Mouse (Mus musculus) 3T3-L1 (cell line): ENCODE data around the gene Mrpl58.

Source experiments
- DNase-seq: peaks from one replicate; pipeline ENCODE4 v3.0.0-alpha.2; 2015; ENCODE audit warnings: low read depth, low spot score

Gene Mrpl58

GRCm38 (mm10) chr11:115403338-115404124 is at the start of gene Mrpl58:
Mrpl58 (plus strand) TSS chr11:115403752.
- DNase-seq: peak; percentile 87

GRCm38 (mm10) chr11:115354183-115354582 is 49.4 kb upstream of the Mrpl58 start:
- DNase-seq: peak; percentile 90

- DNase-seq: peak; percentile 89
Measured at GRCm38 (mm10) chr11:115358468-115358867, 45.1 kb upstream of the Mrpl58 start.

GRCm38 (mm10) chr11:115359293-115359692 is 44.3 kb upstream of the Mrpl58 start:
- peak; percentile 40 for DNase-seq

- peak; percentile 33 for DNase-seq
Measured at GRCm38 (mm10) chr11:115359726-115360125, 43.8 kb upstream of the Mrpl58 start.

GRCm38 (mm10) chr11:115364136-115364535 is 39.4 kb upstream of the Mrpl58 start:
- DNase-seq: no peak

GRCm38 (mm10) chr11:115366039-115366705 is 37.4 kb upstream of the Mrpl58 start:
- DNase-seq: peak; percentile 44

GRCm38 (mm10) chr11:115366706-115367394 is 36.7 kb upstream of the Mrpl58 start:
- no peak for DNase-seq

GRCm38 (mm10) chr11:115367395-115367944 is 36.1 kb upstream of the Mrpl58 start, which contains the start of gene Hid1:
Hid1 (minus strand) TSS chr11:115367756.
- no peak for DNase-seq

- DNase-seq: no peak
Measured at GRCm38 (mm10) chr11:115370368-115370767, 33.2 kb upstream of the Mrpl58 start.

- no peak for DNase-seq
Measured at GRCm38 (mm10) chr11:115371354-115371753, 32.2 kb upstream of the Mrpl58 start.

GRCm38 (mm10) chr11:115372015-115372414 is 31.5 kb upstream of the Mrpl58 start:
- DNase-seq: no peak

- peak; percentile 23 for DNase-seq
Measured at GRCm38 (mm10) chr11:115372737-115373136, 30.8 kb upstream of the Mrpl58 start.

GRCm38 (mm10) chr11:115373805-115374694 is 29.5 kb upstream of the Mrpl58 start:
- peak; percentile 89 for DNase-seq

- no peak for DNase-seq
Measured at GRCm38 (mm10) chr11:115374695-115375425, 28.7 kb upstream of the Mrpl58 start.

GRCm38 (mm10) chr11:115376722-115377121 is 26.8 kb upstream of the Mrpl58 start:
- DNase-seq: peak; percentile 42

GRCm38 (mm10) chr11:115377254-115377653 is 26.3 kb upstream of the Mrpl58 start:
- DNase-seq: no peak

GRCm38 (mm10) chr11:115377854-115378253 is 25.7 kb upstream of the Mrpl58 start:
- DNase-seq: no peak

GRCm38 (mm10) chr11:115381276-115381675 is 22.3 kb upstream of the Mrpl58 start:
- no peak for DNase-seq
